Mouse (Mus musculus): Measurements from ENCODE around the gene Lrsam1. TPM values are rescaled to one million over a fixed set of nuclear protein-coding genes. Genes with fewer than 3 reads are reported as not detected.
A peak's percentile ranks its signal among the peaks of the same experiment; 100 is the strongest.

Gene Lrsam1
- polyA plus RNA-seq, 1 experiment, result 32.8 TPM

DNA sequence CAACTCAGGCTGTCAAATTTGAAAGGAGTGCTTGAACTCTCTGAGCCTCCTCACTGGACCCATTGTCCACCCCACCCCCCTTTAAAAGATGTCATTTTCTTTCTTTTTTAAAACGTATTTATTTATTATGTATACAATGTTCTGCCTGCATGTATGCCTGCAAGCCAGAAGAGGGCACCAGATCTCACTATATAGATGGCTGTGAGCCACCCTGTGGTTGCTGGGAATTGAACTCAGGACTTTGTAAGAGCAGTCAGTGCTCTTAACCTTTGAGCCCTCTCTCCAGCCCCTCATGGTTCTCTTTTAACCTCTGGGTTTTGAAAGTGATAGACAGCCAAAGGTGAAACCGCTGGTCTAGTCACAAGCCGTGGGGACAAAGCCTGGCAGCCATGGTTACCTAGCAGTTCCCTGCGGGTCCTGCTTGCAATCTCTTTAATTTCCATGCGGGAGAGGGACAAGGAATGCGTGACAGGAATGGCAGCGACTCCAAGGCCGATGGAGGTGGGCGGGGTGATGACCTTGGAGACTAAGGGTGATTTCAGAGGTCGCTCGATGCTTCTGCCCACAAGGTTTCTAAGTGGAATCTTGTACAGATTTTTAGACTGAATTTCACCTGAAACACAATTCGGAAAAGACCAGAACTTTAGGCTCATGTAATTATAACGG lies 28.9 kb upstream of the Lrsam1 start:
- Histone ChIP-seq H3K27me3 (ENCODE audit: control insufficient read depth, insufficient read depth, low read length) (no peaks in the 10 kb centered on the region), H3K4me3 (replicated peaks; ENCODE audit: insufficient read depth, low read depth, low read length) (no peak overlapping the region), H3K27ac (ENCODE audit: insufficient read depth, low read length) (no peak overlapping the region), H3K4me1 (ENCODE audit: control insufficient read depth, insufficient read depth, low read length) (0 out of 2 replicates have a peak, but pooled peaks cover 2% of the 10 kb centered on the region)
- 59% methylated on average over 13 of the region's 13 CpGs for WGBS
- TF ChIP-seq CTCF (IDR thresholded peaks at IDR 0.05; ENCODE audit: borderline replicate concordance, insufficient read depth, low read depth, low read length) (peak; percentile 54; the same call in 1 of the 2 replicates), POLR2A (IDR thresholded peaks at IDR 0.05; ENCODE audit: borderline replicate concordance, insufficient read depth, low read length) (no peak)
- no peak for DNase-seq

DNA sequence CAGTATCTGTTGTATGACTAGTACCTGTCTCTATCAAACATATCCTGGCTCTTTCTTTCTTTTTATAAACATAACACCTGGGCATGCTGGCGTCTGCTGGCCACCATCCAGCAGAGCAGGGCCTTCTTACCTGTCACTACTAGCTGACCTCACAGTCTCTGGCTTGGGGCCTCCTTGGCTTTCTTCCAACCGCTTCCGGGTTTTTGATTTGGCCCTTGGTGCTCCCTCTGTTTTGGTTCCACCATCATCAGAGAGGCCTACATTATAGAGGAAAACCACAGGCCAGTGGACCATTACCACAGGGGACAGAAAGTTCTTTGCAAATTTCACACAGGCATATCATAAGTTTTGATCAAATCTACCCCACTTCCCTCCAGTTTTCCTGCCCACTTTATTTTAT lies 28.0 kb upstream of the Lrsam1 start:
- peak; percentile 60 to 69 for DNase-seq
- Histone ChIP-seq H3K4me3 (replicated peaks; ENCODE audit: insufficient read depth, low read depth, low read length) (no peak overlapping the region), H3K27me3 (ENCODE audit: control insufficient read depth, insufficient read depth, low read length) (no peaks in the 10 kb centered on the region), H3K27ac (ENCODE audit: insufficient read depth, low read length) (no peak overlapping the region), H3K4me1 (ENCODE audit: control insufficient read depth, insufficient read depth, low read length) (0 out of 2 replicates have a peak, but pooled peaks cover 2% of the 10 kb centered on the region)
- whole genome bisulfite sequencing, result 45% methylated on average over 3 of the region's 3 CpGs
- TF ChIP-seq CTCF (IDR thresholded peaks at IDR 0.05; ENCODE audit: borderline replicate concordance, insufficient read depth, low read depth, low read length), result no peak
- no peak for TF ChIP-seq POLR2A (IDR thresholded peaks at IDR 0.05; ENCODE audit: borderline replicate concordance, insufficient read depth, low read length)

DNA sequence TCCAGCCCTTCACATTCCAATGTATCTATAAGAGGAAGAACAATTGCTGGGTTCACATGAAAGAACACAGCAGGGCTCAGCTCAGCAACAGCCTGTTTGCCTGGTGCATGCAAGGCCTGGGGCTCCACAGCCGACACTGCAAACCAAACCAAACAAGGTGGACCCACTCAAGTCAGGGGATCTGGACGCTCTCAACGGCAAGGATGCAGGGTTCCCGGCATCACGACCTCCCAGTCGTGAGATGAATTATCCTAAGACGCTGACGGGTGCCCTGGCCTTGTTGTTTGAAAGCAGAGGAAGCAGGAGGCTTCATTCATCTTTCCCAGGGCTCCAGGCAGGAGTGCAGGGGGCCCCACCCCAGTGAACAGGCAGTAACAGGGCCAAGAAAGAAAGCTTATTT lies 24.4 kb upstream of the Lrsam1 start:
- H3K4me1 ChIP-seq (ENCODE audit: control insufficient read depth, insufficient read depth, low read length), result peaks cover 6% of the 10 kb centered on the region
- DNase-seq, result no peak
- H3K4me3 ChIP-seq (replicated peaks; ENCODE audit: insufficient read depth, low read depth, low read length), result no peak overlapping the region
- H3K27ac ChIP-seq (ENCODE audit: insufficient read depth, low read length), result no peak overlapping the region
- WGBS, result 67% methylated on average over 8 of the region's 8 CpGs
- TF ChIP-seq CTCF (IDR thresholded peaks at IDR 0.05; ENCODE audit: borderline replicate concordance, insufficient read depth, low read depth, low read length), result no peak
- TF ChIP-seq POLR2A (IDR thresholded peaks at IDR 0.05; ENCODE audit: borderline replicate concordance, insufficient read depth, low read length), result no peak
- H3K27me3 ChIP-seq (ENCODE audit: control insufficient read depth, insufficient read depth, low read length), result no peaks in the 10 kb centered on the region

DNA sequence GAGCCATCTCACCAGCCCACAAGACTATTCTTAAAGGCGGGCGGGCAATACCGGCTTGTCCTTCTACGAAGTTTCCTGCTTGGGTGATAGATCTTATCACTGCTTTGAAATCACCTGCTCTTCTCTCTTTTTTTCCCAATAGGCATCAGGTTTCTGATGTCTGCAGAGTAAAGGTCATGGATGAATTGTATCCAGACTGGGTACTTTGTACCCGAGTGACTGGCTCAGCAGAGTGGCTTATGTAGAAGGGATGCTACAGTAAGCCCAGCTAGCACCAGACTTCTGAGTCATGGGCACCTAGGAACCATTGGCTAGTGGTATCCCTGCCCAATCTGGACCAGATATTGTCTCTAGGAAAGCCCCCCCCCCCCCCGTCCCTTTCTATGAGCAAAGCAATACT lies 22.2 kb upstream of the Lrsam1 start:
- H3K27ac ChIP-seq (ENCODE audit: insufficient read depth, low read length), result no peak overlapping the region
- TF ChIP-seq POLR2A (IDR thresholded peaks at IDR 0.05; ENCODE audit: borderline replicate concordance, insufficient read depth, low read length) (no peak), CTCF (IDR thresholded peaks at IDR 0.05; ENCODE audit: borderline replicate concordance, insufficient read depth, low read depth, low read length) (no peak)
- 64% methylated on average over 6 of the region's 6 CpGs for WGBS
- DNase-seq, result no peak
- H3K27me3 ChIP-seq (ENCODE audit: control insufficient read depth, insufficient read depth, low read length), result no peaks in the 10 kb centered on the region
- H3K4me1 ChIP-seq (ENCODE audit: control insufficient read depth, insufficient read depth, low read length), result peaks cover 13% of the 10 kb centered on the region
- no peak overlapping the region for H3K4me3 ChIP-seq (replicated peaks; ENCODE audit: insufficient read depth, low read depth, low read length)

DNA sequence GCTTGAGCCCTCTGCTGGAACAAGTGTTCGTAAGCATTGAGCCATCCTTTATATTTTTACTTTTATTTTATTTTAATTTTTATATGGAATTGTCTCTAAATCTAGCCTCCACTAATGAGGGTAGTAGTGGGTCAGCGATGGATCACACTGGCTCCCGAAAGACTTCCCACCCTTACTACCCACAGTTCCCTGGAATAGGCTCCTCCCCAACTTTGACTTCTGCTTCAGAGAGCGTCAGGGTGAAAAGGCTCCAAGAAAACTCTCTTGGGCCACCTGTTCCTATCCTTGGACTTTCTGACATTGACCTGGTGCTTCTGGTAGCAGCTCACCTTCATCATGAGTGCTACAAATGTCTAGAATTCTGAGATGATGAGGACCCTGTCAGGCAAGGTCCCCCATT lies 21.3 kb upstream of the Lrsam1 start:
- TF ChIP-seq POLR2A (IDR thresholded peaks at IDR 0.05; ENCODE audit: borderline replicate concordance, insufficient read depth, low read length), result no peak
- TF ChIP-seq CTCF (IDR thresholded peaks at IDR 0.05; ENCODE audit: borderline replicate concordance, insufficient read depth, low read depth, low read length), result no peak
- Histone ChIP-seq H3K27ac (ENCODE audit: insufficient read depth, low read length) (no peak overlapping the region), H3K27me3 (ENCODE audit: control insufficient read depth, insufficient read depth, low read length) (no peaks in the 10 kb centered on the region), H3K4me1 (ENCODE audit: control insufficient read depth, insufficient read depth, low read length) (peaks cover 13% of the 10 kb centered on the region), H3K4me3 (replicated peaks; ENCODE audit: insufficient read depth, low read depth, low read length) (peak overlapping the region; percentile 79)
- under 1% methylated on average over 4 of the region's 4 CpGs for WGBS
- no peak for DNase-seq

DNA sequence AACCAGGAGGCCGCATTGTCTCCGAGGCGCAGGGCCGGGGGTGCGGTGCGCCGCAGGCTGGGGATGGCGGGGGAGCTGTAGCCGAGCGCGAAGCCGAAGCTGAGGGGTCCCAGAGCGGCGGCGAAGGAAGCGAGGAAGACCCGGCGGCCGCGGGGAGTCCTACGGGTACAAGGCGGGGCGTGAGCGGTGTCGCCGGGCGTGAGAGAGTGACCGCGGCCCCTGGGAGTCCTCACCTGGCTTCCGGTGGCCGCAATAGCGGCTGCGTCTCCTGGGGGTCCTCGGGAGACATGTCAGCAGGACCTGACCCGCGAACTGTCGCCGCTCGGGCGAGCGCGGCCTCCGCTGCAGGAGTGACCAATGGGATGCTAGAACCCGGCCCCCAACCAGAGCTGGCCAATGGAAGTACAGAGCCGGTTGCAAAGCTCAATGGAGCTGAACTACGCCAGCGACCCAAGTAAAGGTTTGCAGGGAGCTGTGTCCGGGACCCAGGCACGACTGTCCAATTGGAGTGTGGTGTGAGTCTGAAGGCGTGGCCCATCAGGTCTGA lies 20.4 kb upstream of the Lrsam1 start, which contains the start of gene Slc2a8:
Gene Slc2a8, minus strand, starts transcription at position 359 of the 547 bp plus-strand sequence.
- WGBS, result under 1% methylated on average over 50 of the region's 50 CpGs
- Histone ChIP-seq H3K27me3 (ENCODE audit: control insufficient read depth, insufficient read depth, low read length) (no peaks in the 10 kb centered on the region), H3K4me3 (replicated peaks; ENCODE audit: insufficient read depth, low read depth, low read length) (peak within 1 kb of the TSS; percentile 79), H3K27ac (ENCODE audit: insufficient read depth, low read length) (peak within 1 kb of the TSS; percentile 63; the same call in 1 of the 2 replicates), H3K4me1 (ENCODE audit: control insufficient read depth, insufficient read depth, low read length) (peaks cover 13% of the 10 kb centered on the region)
- DNase-seq, result peak; percentile 92 to 98
- TF ChIP-seq POLR2A (IDR thresholded peaks at IDR 0.05; ENCODE audit: borderline replicate concordance, insufficient read depth, low read length), result peak; percentile 91
- TF ChIP-seq CTCF (IDR thresholded peaks at IDR 0.05; ENCODE audit: borderline replicate concordance, insufficient read depth, low read depth, low read length), result no peak

DNA sequence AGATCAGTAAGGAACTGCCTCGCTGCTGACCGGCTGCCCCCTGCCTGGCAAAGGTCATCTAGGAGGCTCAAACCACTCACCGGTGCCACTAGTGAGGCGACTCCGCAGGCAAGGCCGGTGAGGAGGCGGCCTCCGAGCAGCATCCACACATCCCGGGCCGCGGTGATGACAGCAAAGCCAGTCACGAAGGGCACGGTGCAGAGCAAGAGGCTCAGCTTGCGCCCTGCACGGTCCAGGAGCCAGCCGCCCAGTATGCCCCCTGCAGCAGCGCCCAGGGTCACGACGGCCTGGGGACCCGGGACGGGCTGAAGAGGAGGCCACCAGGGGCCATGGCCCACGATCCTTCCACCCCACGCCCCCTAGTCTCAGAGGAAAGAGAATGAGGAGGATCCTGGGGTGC lies 19.9 kb upstream of the Lrsam1 start:
- Histone ChIP-seq H3K4me1 (ENCODE audit: control insufficient read depth, insufficient read depth, low read length) (peaks cover 13% of the 10 kb centered on the region), H3K27ac (ENCODE audit: insufficient read depth, low read length) (peak overlapping the region; percentile 63; the same call in 1 of the 2 replicates), H3K27me3 (ENCODE audit: control insufficient read depth, insufficient read depth, low read length) (no peaks in the 10 kb centered on the region), H3K4me3 (replicated peaks; ENCODE audit: insufficient read depth, low read depth, low read length) (peak overlapping the region; percentile 79)
- WGBS, result under 1% methylated on average over 23 of the region's 23 CpGs
- DNase-seq, result peak; percentile 57 to 60
- TF ChIP-seq CTCF (IDR thresholded peaks at IDR 0.05; ENCODE audit: borderline replicate concordance, insufficient read depth, low read depth, low read length) (no peak), POLR2A (IDR thresholded peaks at IDR 0.05; ENCODE audit: borderline replicate concordance, insufficient read depth, low read length) (no peak)

DNA sequence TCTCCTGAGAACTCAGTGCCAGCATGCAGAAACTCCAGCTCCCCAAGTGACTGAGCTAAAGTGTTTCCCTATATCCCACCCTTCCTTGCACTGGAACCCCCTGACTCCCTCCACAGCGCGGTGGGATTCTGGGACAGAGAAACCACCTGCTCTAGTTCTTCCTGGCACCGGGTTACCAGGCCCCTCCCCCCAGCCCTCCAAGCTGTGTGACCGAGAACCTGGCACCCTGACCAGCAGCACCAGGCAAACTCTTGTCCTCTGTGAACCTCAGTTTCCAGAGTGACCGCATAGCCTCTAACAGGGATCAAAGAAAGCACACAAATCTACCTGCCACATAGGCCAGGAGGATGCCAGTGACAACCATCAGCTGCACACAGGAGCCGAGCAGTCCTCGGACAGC lies 18.3 kb upstream of the Lrsam1 start:
- TF ChIP-seq POLR2A (IDR thresholded peaks at IDR 0.05; ENCODE audit: borderline replicate concordance, insufficient read depth, low read length) (no peak), CTCF (IDR thresholded peaks at IDR 0.05; ENCODE audit: borderline replicate concordance, insufficient read depth, low read depth, low read length) (no peak)
- Histone ChIP-seq H3K27ac (ENCODE audit: insufficient read depth, low read length) (no peak overlapping the region), H3K27me3 (ENCODE audit: control insufficient read depth, insufficient read depth, low read length) (no peaks in the 10 kb centered on the region), H3K4me3 (replicated peaks; ENCODE audit: insufficient read depth, low read depth, low read length) (no peak overlapping the region), H3K4me1 (ENCODE audit: control insufficient read depth, insufficient read depth, low read length) (peaks cover 27% of the 10 kb centered on the region)
- peak in 1 of 2 experiments; percentile 25 for DNase-seq
- 39% methylated on average over 7 of the region's 7 CpGs for whole genome bisulfite sequencing

All from cerebellum, adult 2 months (tissue).